Mouse (Mus musculus): ENCODE data around the gene Zfp292. TPM values are rescaled to one million over a fixed set of nuclear protein-coding genes. Genes with fewer than 3 reads are reported as not detected.

Zfp292 gene
- total and polyA plus RNA-seq, 3 experiments, result 9.5 to 13.6 (median 11.4) TPM

DNA sequence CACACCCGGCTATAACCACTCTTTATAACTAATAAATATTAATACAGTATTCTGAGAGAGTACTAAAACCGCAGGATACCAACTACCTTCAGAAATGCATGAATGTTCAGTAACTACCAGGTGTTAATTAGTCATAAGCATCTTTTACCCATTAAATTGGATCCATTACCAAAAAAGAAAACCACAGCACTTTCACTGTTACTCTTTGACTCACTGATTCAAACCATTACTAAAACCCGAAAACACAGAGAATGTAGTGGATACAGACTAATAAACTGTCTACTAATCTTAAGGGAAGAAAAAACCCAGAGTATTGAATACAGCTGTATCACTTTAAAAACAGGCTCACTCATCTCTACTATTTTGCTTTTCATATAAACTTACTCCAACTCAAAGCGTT lies 62.9 kb downstream of the Zfp292 start (continued):
- no peak for TF ChIP-seq ZNF384 (IDR thresholded peaks at IDR 0.05; ENCODE audit: low read depth, low read length)

DNA sequence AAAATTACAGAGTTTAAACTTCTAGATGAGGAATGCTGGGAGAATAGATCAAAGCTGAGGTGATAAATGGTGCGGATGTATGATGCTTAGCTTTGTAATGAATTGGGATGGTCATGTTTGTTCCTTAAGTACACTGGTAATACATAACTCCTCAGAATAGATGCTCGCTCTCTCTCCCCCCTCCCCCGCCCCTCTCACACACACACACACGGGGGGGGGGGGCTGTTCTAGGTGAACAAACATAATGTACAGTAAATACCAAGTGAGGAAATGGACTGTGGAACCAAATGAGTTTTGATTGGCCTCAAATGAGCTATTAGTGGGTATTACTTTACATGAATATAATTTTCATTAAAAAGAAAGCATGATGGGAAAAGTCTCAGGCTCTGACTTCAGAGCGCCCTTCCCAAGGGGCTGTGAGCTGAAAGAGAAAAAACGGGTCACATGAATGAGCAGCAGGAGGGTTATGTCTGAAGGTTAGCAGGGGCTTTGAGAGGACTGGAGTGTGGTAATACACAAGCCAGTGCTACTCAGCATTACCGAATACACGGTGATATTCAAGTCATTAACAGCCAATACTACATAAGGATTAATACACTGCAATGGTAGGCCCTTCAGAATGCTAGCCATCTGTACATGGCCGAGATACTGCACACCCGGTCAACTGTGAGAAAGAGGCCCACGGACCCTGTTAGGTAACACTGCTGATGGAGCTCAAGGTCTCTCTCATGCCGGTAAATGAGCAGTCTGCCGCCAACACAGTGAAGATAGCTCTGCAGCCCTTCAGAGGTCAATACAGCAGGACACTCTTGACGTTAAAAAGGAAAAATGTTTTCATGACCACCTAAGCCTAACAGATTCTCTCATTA lies 81.4 kb downstream of the Zfp292 start:
- Histone ChIP-seq H3K9me3 (replicated peaks; ENCODE audit: low read length) (no peaks in the 10 kb centered on the region), H3K27ac (ENCODE audit: insufficient read depth, low read depth) (no peak overlapping the region), H3K27me3 (replicated peaks) (no peaks in the 10 kb centered on the region), H3K4me3 (replicated peaks in 1 of 3; ENCODE audit: low read depth in 2 of 3, low read length in 2 of 3, poor library complexity in 1 of 3) (no peak overlapping the region), H3K4me1 (ENCODE audit: control insufficient read depth in 1 of 2, insufficient read depth in 2 of 2) (peaks cover 0 to 7% of the 10 kb centered on the region in 2 experiments; a peak in 3 of 4 replicates), H3K4me2 (ENCODE audit: insufficient read depth, low read depth, poor library complexity, severe bottlenecking) (no peak overlapping the region), H3K36me3 (replicated peaks in 1 of 2; ENCODE audit: control insufficient read depth in 1 of 2, insufficient read depth in 1 of 2, low read length in 1 of 2) (peaks cover 8 to 24% of the 10 kb centered on the region in 2 experiments), H3K79me2 (replicated peaks; ENCODE audit: control insufficient read depth, extremely low read depth, insufficient read depth, poor library complexity, severe bottlenecking) (no peaks in the 10 kb centered on the region), H3K9ac (ENCODE audit: insufficient read depth, low read depth) (no peak overlapping the region)
- dilution Hi-C loops (cut with MboI; ENCODE audit: extremely low pct_ligation_motif_present, extremely low pct_unique_long_range_greater_than_20kb, low sequenced_read_pairs), result no loop called here
- TF ChIP-seq CTCF (conservative IDR thresholded peaks at IDR 0.05 in 1 of 2, IDR thresholded peaks at IDR 0.05 in 1 of 2; ENCODE audit: low read depth in 2 of 2, low read length in 2 of 2) (no peak), MAZ (IDR thresholded peaks at IDR 0.05; ENCODE audit: low read depth, low read length) (no peak), MYC (IDR thresholded peaks at IDR 0.05; ENCODE audit: low read depth, low read length) (no peak), JUN (IDR thresholded peaks at IDR 0.05; ENCODE audit: insufficient read depth, low read depth, low read length) (no peak), RAD21 (IDR thresholded peaks at IDR 0.05; ENCODE audit: low read depth, low read length) (no peak), USF1 (IDR thresholded peaks at IDR 0.05; ENCODE audit: low read depth, low read length) (no peak), HCFC1 (IDR thresholded peaks at IDR 0.05; ENCODE audit: low read depth, low read length) (no peak), RCOR1 (conservative IDR thresholded peaks at IDR 0.05; ENCODE audit: low read depth, low read length) (no peak), JUND (conservative IDR thresholded peaks at IDR 0.05; ENCODE audit: low read depth, low read length) (no peak), BHLHE40 (IDR thresholded peaks at IDR 0.05; ENCODE audit: low read depth, low read length) (no peak), POLR2A (IDR thresholded peaks at IDR 0.05; ENCODE audit: low read depth, low read length) (no peak), EP300 (IDR thresholded peaks at IDR 0.05; ENCODE audit: low read length) (no peak)
- in situ Hi-C loops (cut with MboI; ENCODE audit: low pct_ligation_motif_present, low pct_unique_long_range_greater_than_20kb, low sequenced_read_pairs), result no loop called here
- no peak for DNase-seq (ENCODE audit: extremely low read depth)

DNA sequence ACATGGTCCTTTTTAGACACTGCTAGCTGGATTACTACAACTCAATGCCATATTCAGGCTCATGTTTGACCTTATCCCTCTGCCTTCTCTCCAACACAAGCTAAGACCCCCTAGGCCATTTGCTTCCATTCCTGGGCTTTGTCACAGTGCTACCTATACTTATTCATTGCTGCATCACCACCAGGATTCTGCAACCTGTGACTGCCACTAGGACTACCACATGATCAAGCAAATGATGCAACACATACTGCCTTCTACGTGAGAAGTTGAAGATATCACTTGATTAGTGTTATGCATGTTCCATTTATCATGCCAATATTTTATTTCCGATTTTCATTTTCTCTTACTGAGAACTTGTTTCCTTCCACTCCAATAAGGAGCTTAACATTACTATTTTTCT lies 84.8 kb downstream of the Zfp292 start:
- TF ChIP-seq CHD2 (IDR thresholded peaks at IDR 0.05; ENCODE audit: low read length) (no peak), MAZ (IDR thresholded peaks at IDR 0.05; ENCODE audit: low read depth, low read length) (no peak), MYC (IDR thresholded peaks at IDR 0.05; ENCODE audit: low read depth, low read length) (no peak), PAX5 (IDR thresholded peaks at IDR 0.05; ENCODE audit: low read length) (no peak), SIN3A (IDR thresholded peaks at IDR 0.05; ENCODE audit: low read length) (no peak)
- Histone ChIP-seq H3K9me3 (replicated peaks; ENCODE audit: low read length) (no peaks in the 10 kb centered on the region), H3K4me3 (replicated peaks in 1 of 3; ENCODE audit: low read depth in 2 of 3, low read length in 2 of 3, poor library complexity in 1 of 3) (no peak overlapping the region), H3K9ac (ENCODE audit: insufficient read depth, low read depth) (no peak overlapping the region), H3K36me3 (replicated peaks in 1 of 2; ENCODE audit: control insufficient read depth in 1 of 2, insufficient read depth in 1 of 2, low read length in 1 of 2) (peaks cover 0 to 6% of the 10 kb centered on the region in 2 experiments), H3K27me3 (replicated peaks) (no peaks in the 10 kb centered on the region), H3K27ac (ENCODE audit: insufficient read depth, low read depth) (no peak overlapping the region), H3K4me1 (ENCODE audit: control insufficient read depth in 1 of 2, insufficient read depth in 2 of 2) (peaks cover 0 to 7% of the 10 kb centered on the region in 2 experiments; a peak in 3 of 4 replicates), H3K4me2 (ENCODE audit: insufficient read depth, low read depth, poor library complexity, severe bottlenecking) (no peak overlapping the region), H3K79me2 (replicated peaks; ENCODE audit: control insufficient read depth, extremely low read depth, insufficient read depth, poor library complexity, severe bottlenecking) (no peaks in the 10 kb centered on the region)
- DNase-seq (ENCODE audit: extremely low read depth), result no peak
- in situ Hi-C loops (cut with MboI; ENCODE audit: low pct_ligation_motif_present, low pct_unique_long_range_greater_than_20kb, low sequenced_read_pairs), result no loop called here
- dilution Hi-C loops (cut with MboI; ENCODE audit: extremely low pct_ligation_motif_present, extremely low pct_unique_long_range_greater_than_20kb, low sequenced_read_pairs), result no loop called here
